Mouse (Mus musculus) cerebellum, adult 9-10 months (tissue): ENCODE data around the gene Fbn1.
"Not testable (repeated sequence)": the region's sequence is repeated elsewhere in the genome, so short reads cannot be mapped to it uniquely, and the experiment has no call there.

Experiments used
- DNase-seq: peaks from one replicate; pipeline ENCODE4 v3.0.0; 2022

Fbn1 gene

GRCm38 (mm10) chr2:125285777-125286176, 222.0 kb downstream of the Fbn1 start:
- DNase-seq: no peak

- no peak for DNase-seq
These were observed 225.2 kb downstream of the Fbn1 start for GRCm38 (mm10) chr2:125282334-125283206.

DNA sequence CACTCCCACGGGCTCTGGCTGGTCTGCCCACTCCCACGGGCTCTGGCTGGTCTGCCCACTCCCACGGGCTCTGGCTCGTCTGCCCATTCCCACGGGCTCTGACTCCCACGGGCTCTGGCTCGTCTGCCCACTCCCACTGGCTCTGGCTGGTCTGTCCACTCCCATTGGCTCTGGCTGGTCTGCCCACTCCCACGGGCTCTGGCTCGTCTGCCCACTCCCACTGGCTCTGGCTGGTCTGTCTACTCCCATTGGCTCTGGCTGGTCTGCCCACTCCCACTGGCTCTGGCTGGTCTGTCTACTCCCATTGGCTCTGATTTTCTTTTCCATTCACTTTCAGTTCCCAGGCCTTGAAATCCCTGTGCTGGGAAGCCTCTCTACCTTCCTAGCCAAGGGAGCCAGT, 227.8 kb downstream of the Fbn1 start:
- DNase-seq: not testable (repeated sequence)

DNA sequence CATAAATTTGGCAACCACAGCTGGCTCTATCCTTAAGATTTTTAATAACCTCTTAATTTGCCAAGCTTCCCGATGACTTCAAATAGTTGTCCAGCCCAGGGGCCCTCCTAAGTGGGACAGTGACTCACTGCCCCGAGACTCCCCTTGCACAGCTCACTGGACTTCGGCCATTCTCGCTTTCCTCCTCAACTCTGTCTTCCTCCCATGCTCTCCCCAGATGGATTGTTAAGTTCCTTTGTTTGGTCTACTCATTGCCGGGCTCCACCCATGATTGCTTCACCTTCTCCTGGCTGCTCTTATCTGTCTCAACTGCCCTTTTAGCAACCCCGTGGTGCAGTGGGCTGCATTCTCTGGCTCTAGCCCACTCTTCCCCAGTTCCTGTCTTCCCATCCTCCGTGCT, 229.3 kb downstream of the Fbn1 start:
- DNase-seq: no peak

DNA sequence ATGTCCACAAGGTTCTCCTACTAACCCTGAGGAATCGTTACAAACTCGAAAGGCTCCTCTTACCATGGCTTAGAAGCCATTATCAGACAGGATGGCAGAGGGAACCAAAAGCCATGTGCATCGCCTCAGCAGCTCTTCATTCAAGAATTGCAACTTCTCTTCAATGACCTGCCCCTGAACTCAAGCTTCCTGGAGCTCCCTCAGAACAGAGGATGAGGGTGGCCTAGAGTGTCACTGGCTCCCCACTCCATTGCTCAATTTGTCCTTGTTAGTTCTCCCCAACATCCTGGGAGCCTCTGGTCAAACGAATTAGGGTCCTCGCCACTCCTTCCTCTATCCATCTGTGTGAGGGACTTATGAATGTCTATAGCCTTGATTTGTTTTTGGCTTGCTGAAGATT, 231.1 kb downstream of the Fbn1 start:
- DNase-seq: no peak

- DNase-seq: no peak
These were observed 232.2 kb downstream of the Fbn1 start for GRCm38 (mm10) chr2:125275617-125276016.

DNA sequence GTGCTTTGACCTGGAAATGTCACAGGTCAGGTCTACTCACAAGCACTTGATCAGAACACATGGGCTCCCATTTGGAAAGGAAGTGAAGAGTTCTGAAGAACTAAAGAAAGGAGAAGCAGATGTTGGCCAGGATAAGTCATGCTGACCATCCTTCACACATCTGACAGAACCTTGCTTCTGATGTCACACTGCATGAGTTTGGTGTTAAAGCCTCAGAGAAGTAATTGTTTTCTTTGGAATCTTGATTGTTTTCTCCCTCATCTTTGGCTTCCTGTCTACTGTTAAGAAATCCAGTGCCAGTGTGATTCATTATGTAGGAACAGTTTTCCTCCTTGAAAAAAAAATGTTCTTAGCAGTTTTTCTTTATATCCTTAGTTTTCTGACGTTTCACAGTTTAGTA, 238.9 kb downstream of the Fbn1 start:
- DNase-seq: no peak

DNA sequence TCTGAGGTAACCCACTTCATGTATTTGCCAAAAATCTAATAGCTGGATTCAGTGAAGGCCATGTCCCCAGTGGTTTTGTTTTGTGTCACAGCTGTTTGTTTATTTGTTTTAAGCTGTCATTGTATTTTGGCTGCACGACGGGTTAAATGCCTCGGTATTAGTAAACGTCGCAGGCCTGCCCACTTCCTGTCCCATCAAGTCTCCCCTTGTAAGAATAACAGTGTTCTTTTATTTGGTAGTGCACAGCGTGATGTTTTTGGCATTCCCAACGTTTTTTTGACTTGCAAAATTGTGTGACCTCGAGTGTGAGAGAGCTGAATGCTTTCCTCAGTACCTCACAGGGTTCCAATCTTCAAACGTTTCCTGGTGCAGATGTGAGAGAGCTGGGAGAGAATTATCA, 244.0 kb downstream of the Fbn1 start:
- no peak for DNase-seq

- no peak for DNase-seq
These were observed 244.7 kb downstream of the Fbn1 start for GRCm38 (mm10) chr2:125263056-125263455.

DNA sequence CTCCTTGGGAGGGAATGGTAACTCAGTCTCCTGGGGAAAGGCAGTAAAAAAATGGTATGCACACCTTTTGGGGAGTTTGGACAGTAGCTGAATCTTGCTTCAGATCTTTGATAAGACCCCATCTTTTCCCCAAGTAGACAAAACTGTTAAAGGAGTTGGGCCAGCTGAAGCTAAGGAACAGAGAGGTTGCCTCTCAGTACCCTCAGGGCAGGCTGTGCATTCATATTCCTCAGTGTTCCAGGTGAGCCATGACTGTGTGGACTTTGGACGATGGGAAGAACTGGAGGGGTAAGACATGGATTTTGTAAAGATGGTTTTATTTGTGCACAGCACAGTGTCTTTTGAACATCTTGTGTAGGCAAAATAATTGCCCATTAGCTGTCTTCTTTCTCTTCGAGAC, 247.5 kb downstream of the Fbn1 start:
- DNase-seq: no peak

GRCm38 (mm10) chr2:125259230-125260120, 248.3 kb downstream of the Fbn1 start:
- peak; percentile 34 for DNase-seq

DNA sequence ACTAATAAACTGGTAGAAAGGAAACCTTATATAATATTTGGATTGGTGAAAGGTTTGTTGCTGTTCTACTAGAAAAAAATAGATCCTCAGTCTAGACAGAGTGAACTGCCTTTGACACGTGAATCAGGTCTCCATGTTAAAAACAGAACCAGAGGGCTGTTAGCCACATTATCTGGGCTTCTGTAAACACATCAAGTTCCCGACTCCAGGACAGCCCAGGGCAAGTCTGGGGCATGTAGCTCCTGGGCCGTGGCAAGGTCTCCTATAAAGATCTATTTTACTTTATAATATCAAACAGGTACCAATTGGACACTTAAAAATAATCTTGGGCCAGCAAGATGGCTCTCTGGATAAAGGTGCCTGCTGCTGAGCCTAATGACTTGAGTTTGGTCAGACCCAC, 251.9 kb downstream of the Fbn1 start:
- no peak for DNase-seq

- no peak for DNase-seq
These were observed 253.2 kb downstream of the Fbn1 start for GRCm38 (mm10) chr2:125254630-125255029.

- no peak for DNase-seq
These were observed 254.1 kb downstream of the Fbn1 start for GRCm38 (mm10) chr2:125253699-125254098.

DNA sequence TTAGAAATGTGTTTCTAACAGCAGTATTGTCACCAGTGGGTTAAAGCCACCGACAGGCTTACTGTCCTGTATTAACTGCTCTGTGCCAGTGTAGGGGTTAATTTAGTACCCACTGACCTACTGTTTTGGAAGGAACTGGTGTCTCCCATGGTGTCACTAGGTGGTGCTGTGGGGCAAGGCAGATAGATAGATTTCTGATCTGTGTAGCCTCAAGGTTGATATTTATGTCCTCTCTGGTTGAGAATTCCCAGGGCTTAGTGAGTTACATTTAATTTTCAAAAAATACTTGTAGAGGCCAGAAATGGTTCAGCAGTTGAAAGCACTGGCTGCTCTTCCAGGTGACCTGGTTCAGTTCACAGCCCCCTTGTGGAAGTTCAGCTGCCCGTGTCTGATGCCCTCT, 255.5 kb downstream of the Fbn1 start:
- DNase-seq: peak; percentile 51

- DNase-seq: no peak
These were observed 256.0 kb downstream of the Fbn1 start for GRCm38 (mm10) chr2:125251781-125252180.
